In the genomic region with DNA sequence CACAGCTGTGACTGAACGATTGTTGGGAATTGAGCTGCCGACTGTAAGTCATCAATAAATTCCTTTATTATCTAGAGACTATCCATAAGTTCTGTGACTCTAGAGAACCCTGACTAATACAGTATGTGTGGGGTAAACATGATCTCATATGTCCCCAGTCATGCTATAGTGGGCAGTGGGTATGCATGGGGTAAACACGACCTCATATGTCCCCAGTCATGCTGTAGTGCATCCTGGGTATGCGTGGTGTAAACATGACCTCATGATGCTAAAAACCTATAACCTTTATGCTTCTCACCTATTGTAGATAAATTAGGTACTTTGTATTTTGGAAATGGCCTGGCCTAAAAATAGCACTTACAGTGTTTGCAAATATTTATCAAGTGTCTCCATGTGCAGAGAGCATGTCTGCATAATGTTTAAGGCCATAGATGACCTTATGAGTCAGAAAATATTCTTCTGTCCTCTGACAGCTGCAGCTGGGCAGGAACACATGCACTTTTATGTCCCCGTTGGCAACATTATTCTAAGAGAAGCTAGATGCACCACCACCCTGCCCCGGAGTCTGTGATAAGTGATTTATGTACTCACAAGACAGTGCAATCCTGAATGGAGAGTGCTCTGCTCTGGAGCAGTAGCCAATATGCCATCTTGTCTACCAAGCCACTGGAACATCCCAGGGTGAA, we compare ENCODE assay signal across 17 mouse cellular contexts.
"Had no signal": no experiment of that assay in that cellular context is flagged by ENCODE, and none has a peak within 500 bp of the region (broad histone marks: within the 10 kb centered on the region; RNA-seq: fewer than 3 reads in every experiment).

No protein-coding gene starts in this region.

- H3K27ac ChIP-seq: midbrain, embryonic 10.5 days; midbrain, embryonic 12.5 days; neural tube, embryonic 12.5 days had no signal

- H3K9ac ChIP-seq: lung, embryonic 14.5 days; midbrain, embryonic 12.5 days; neural tube, embryonic 12.5 days had no signal

- H3K4me2 ChIP-seq: lung, embryonic 14.5 days; midbrain, embryonic 12.5 days; neural tube, embryonic 12.5 days had no signal

- H3K36me3 ChIP-seq: midbrain, embryonic 10.5 days; midbrain, embryonic 12.5 days; neural tube, embryonic 12.5 days had no signal

- H3K27me3 ChIP-seq: midbrain, embryonic 12.5 days; neural tube, embryonic 12.5 days had no signal

- H3K9me3 ChIP-seq: midbrain, embryonic 10.5 days; midbrain, embryonic 12.5 days; neural tube, embryonic 12.5 days had no signal

- ATAC-seq: midbrain, embryonic 16.5 days had no signal

- DNase-seq: lung, adult 18-20 months; lung, embryonic 14.5 days; lung, postnatal 10 days; lung, postnatal 4 days; midbrain, embryonic 14.5 days; retina, postnatal 1 day; right cerebral cortex, adult 18-20 months; right cerebral cortex, postnatal 25 days; right cerebral cortex, postnatal 4 days; spleen, adult 18-20 months; thymus, adult 18-20 months; thymus, postnatal 14 days; thymus, postnatal 36 days had no signal

- H3K4me3 ChIP-seq: midbrain, embryonic 10.5 days; midbrain, embryonic 12.5 days; neural tube, embryonic 12.5 days had no signal
